Mouse (Mus musculus) naive thymus-derived CD4-positive, alpha-beta T cell, adult 2 months (primary cell): ENCODE results near the gene Fam120a.
A peak's percentile ranks its signal among the peaks of the same experiment; 100 is the strongest.

Experiments used
- DNase-seq: peaks from one replicate; pipeline ENCODE4 v3.0.0-alpha.2; 2011; ENCODE audit warnings: low read depth

The Fam120a gene

GRCm38 (mm10) chr13:48965559-48966525 is 2.0 kb downstream of the Fam120a start:
- DNase-seq, result peak; percentile 63

GRCm38 (mm10) chr13:48964850-48965249 is 3.0 kb downstream of the Fam120a start:
- DNase-seq, result no peak

GRCm38 (mm10) chr13:48963111-48963510 is 4.7 kb downstream of the Fam120a start:
- no peak for DNase-seq

DNA sequence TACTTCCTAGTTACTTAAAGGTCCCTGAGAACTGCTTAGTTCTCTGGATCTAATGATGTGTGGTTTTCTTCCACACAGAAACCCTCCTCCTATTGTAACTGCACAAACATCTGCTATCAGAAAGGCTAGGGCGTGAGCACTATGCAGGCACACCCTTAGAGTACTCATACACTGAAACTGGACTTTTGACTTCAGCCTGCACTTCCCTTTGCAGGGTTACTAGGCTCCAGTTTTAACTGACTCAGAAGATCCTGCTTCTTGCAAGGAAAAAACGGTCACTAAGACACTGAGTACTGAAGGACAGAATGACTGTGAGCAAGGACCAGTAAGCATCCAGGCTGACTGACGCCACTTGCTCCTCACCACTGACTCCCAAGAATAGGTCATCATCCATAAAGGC is 5.3 kb downstream of the Fam120a start:
- DNase-seq, result no peak

GRCm38 (mm10) chr13:48958608-48959007 is 9.2 kb downstream of the Fam120a start:
- DNase-seq, result no peak

DNA sequence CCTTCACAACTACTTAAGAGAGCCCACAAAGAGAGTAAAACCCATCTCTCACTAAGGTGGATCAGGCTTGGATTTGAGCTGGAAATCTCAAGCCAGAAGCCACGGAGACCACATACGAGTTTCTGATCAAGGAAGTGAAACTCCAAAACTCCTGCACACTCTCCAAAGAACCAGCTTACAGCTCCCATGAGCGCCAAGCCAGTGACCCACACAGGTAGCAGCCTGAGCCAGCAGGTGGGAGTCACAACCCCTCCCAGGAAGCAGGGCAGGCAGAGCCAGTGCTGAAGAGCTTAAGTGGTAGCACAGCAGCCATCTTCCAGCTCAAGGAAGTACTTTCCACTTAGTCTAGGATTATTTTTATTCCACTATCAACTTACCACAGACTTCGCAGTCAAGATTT is 13.0 kb downstream of the Fam120a start:
- DNase-seq, result no peak

GRCm38 (mm10) chr13:48950600-48951241 is 17.1 kb downstream of the Fam120a start:
- DNase-seq, result no peak

DNA sequence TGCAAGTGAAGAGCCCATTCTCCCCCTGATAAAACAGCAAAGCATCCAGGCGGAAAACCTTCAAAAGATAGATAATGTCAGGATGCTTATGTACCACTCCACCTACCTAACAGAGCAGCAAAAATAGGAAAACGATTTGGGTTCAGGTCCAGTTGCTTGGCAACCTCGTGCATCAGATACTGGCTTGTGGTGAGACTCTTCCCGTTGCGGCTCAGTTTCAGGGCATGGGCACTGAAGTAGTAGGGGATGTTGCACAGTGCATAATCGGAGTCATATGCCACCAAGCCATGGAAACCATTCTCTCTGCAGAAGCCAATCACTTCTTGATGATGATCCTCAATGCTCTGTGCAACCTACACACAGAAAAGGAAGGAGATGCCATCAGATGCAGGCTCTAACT is 18.9 kb downstream of the Fam120a start:
- no peak for DNase-seq

GRCm38 (mm10) chr13:48944571-48944970 is 23.2 kb downstream of the Fam120a start:
- DNase-seq, result no peak

- DNase-seq, result no peak
These were observed 25.3 kb downstream of the Fam120a start for GRCm38 (mm10) chr13:48942471-48942870.

DNA sequence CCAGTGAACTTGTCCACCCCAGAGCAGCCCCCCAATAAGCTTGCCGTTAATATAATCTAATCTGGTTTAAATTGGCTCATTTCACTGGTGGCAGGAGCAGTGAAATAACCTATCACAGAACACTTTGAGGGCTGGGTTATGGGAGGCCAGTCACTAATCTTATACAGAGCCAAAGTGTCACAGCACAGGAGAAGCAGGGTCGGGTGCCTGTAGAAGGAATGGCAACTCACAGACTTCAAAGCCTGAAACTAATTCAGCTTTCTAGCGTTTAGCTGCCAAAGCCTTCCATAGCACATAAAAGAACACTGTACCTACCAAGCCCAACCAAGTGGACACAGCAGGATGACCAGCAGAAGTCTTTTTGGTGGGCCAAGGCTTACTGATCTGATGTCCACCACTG is 26.0 kb downstream of the Fam120a start:
- DNase-seq, result no peak

DNA sequence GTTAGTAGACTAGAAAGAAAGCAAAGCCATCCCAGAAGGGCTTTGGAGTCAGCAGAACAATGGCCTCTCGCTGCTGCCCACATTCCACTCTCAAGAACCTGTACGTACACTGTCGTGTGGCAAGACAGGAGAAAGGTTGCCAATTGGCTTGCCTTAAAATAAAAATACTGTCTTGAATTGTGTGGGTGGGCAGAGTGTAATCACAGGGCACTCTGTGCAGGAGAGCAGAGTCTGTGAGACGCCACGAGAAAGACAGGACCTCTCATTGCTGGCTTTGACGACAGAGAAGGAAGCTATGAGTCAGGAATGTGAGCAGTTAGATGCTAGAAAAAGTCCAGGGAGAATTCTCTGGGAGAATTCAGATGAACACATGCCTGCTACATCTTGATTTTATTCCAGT is 33.2 kb downstream of the Fam120a start:
- DNase-seq, result no peak

GRCm38 (mm10) chr13:48932692-48933091 is 35.1 kb downstream of the Fam120a start:
- DNase-seq, result no peak

DNA sequence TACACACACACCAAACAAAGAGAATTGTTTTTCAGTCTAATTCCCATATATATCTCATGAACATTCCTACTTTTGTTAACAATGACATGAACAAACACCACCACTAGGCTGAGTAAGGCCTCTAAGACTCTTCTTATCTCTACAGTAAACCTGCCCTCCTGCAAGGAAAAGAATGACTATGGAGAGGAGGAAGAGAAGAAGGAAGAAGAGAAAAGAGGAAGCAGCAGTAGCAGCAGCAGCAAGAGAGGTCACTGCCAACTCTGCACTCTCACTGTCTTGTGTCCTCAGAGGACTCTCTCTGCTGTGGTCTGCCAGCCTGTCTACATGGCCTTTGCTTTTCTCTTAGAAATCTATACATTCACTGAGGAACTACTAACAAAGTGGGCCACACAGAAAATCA is 36.1 kb downstream of the Fam120a start:
- DNase-seq, result no peak

GRCm38 (mm10) chr13:48931232-48931631 is 36.6 kb downstream of the Fam120a start:
- DNase-seq, result no peak

DNA sequence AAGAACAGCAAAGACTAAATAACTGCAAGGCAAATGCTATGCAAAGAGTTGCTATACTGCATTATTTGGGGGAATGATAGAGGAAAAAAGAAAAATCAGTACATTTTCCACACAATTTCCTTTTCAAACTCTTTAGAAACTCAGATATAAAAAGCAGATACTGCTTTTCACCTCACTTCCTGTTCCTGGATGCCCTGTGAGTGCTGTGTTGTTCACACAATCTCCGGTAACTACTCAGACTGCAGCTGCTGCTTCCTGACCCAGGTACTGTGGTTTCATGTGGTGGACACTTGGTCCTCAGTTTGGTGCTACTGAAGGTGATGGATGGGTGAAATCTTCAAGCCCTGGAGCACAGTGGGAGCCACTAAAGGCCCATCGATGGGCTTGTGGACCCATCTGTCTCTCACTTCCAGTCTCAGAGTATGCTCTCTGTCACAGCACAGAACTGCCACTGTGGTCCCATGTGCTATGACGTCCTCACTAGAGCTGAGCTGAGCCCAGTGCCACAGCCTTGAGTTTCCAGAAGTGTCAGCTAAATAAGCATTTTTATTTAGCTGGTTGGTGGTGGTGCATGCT is 38.2 kb downstream of the Fam120a start:
- peak; percentile 69 for DNase-seq

- DNase-seq, result no peak
These were observed 40.2 kb downstream of the Fam120a start for GRCm38 (mm10) chr13:48927609-48928008.

- no peak for DNase-seq
These were observed 45.1 kb downstream of the Fam120a start for GRCm38 (mm10) chr13:48922712-48923111.

GRCm38 (mm10) chr13:48921256-48921655 is 46.6 kb downstream of the Fam120a start:
- no peak for DNase-seq

DNA sequence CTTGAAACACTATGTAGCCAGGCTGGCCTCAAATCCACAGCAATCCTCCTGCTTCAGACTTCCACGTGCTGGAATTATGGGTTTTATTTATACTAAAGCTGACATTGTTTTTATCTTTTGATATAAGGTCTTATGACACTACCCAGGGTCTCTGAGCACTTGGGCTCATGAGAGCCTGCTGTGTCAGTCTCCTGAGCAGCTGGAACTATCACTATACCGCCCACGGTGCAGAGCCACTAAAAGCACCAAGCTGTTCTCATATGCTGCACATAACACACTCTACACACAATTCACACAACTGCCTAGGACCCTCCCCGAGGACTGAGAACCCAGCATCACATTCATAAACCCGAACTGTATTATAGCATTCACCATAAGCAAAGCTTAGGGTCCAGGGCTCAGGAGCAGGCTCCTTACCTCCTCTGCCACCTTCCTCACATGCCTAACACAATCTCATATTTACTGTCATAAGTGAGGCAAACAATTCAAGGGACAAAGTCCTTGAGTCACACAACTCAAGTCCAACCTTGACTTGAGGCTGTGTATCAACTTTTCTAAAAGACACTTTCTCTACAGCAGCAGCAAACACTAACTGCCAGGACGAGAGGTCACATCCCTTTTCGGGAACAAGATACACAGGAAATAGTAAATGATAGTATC is 47.9 kb downstream of the Fam120a start:
- no peak for DNase-seq

GRCm38 (mm10) chr13:48917113-48917599 is 50.7 kb downstream of the Fam120a start:
- DNase-seq, result no peak

- DNase-seq, result no peak
These were observed 54.1 kb downstream of the Fam120a start for GRCm38 (mm10) chr13:48913680-48914079.
